Mouse (Mus musculus): Measurements from ENCODE around the gene Ptges3l. TPM values are rescaled to one million over a fixed set of nuclear protein-coding genes. Genes with fewer than 3 reads are reported as not detected.
"Not testable (repeated sequence)": the region's sequence is repeated elsewhere in the genome, so short reads cannot be mapped to it uniquely, and the experiment has no call there.

Gene Ptges3l
- polyA plus RNA-seq, 1 experiment = 28.2 TPM

DNA sequence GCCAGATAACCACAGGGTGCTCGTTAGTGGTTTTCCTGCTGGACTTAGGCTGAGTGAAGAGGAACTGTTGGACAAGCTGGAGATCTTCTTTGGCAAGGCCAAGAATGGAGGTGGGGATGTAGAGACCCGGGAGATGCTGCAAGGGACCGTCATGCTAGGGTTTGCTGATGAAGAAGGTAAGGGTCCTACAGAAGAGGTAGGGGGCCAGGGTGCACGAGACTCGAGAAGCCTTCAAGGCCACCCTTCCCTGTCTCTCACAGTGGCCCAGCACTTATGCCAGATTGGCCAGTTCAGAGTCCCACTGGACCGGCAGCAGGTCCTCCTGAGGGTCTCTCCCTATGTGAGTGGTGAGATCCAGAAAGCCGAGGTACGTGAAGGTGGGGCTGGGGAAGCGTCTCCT, 32.5 kb upstream of the Ptges3l start:
- DNase-seq (ENCODE audit: low spot score) = no peak

DNA sequence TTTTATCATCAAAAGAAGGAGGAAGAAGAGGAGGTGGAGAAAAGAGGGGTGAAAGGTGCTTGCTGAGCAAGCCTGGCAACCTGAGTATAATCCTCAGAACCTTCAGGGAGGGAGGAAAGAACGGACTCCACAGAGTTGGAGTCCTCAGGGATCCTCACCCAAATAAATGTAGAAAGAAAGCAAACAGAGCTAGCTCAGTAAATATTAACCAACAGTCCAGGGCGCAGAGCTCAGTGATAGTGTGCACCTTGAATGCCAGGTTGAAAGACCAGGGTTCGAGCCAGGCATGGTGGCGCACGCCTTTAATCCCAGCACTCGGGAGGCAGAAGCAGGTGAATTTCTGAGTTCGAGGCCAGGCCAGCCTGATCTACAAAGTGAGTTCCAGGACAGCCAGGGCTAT, 30.5 kb upstream of the Ptges3l start:
- DNase-seq (ENCODE audit: low spot score) = no peak

DNA sequence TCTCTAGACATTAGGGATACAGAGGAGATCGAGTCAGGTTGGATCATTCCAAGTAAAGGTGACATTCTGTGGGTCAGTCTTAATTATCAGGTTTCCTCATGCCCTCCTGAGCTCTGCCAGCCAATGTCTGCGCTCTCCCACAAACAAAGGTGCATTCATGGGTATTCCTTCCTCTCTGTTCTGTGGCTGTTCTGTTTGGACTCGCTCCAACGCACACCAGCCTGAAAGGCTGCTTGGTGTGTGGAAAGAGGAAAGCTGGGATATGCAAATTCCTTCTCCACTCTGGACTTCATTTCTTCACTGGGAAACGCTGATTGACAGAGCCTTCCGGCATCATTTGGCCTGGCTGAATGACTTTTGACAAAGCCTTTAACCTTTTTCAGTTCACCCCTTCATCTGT, 29.6 kb upstream of the Ptges3l start:
- DNase-seq (ENCODE audit: low spot score) = no peak

DNA sequence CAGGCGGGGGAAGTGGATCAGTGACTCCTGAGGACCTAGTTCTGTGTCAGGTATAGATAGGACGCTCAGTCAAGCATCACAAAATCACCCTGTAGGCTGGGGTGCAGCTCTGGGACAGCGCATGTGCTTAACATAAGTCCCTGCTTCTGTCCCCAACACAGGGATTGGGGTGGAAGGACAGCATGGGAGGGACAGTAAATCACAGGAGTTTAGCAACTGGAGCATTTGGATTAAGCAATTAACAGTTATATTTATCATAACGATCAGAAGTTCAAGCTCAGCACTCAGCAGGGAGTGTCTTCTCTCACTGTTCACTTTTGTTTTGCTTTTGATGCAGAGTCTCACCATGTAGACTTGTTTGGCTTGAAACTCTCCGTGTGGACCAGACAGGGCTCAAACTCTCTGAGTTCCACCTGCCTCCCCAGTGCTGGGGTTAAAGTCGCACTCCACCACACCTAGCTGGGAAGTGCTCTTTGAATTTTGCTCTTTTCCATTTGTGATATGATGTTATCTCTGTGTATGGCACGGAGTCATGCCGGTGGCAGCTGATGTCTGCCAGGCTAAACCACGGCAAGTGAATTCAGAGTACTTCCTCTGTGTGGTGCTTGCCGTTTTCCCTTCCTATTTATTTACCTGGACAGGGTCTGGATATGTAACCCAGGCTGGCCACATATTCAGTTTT, 27.1 kb upstream of the Ptges3l start:
- DNase-seq (ENCODE audit: low spot score) = no peak

DNA sequence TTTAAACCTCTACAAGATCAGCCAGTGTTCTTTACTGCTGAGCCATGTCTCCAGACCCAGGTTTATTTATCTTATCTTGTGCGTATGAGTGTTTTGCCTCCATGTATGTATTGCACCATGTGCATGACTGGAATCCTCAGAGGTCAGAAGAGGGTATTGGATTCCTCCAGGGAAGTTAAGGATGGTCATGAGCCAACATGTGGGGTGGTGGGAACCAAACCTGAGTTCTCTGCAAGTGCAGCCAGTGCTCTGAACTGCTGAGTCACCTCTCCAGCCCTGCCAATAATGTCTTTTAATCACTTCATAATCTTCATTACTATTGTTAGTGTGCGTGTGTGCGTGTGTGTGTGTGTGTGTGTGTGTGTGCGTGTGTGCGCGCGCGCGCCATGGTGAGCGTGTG, 26.4 kb upstream of the Ptges3l start:
- no peak for DNase-seq (ENCODE audit: low spot score)

DNA sequence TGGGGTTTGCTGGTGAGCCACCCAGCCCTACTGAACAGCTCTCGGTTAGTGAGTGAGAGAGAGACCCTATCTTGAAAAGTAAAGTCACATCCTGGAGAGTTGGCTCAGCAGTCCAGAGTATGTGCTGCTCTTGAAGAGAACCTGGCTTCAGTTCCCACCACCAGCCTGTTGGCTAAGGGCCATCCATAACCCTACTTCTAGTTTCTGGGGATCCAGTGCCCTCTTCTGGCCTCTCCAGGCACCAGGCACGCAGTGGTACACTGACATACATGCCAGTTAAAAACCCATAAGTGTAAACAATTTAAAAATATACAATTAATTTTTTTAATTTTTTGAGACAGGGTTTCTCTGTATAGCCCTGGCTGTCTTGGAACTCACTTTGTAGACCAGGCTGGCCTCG, 25.3 kb upstream of the Ptges3l start:
- no peak for DNase-seq (ENCODE audit: low spot score)

DNA sequence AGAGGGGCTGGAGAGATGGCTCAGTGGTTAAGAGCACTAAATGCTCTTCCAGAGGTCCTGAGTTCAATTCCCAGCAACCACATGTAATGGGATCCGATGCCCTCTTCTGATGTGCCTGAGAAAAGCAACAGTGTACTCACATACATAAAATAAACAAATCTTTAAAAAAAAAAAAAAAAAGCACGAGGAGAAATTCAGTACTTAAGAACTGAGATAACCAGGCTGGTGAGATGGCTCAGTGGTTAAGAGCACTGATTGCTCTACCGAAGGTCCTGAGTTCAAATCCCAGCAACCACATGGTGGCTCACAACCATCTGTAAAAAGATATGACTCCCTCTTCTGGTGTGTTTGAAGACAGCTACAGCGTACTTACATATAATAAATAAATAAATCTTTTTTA, 24.5 kb upstream of the Ptges3l start:
- not testable (repeated sequence) for DNase-seq (ENCODE audit: low spot score)

DNA sequence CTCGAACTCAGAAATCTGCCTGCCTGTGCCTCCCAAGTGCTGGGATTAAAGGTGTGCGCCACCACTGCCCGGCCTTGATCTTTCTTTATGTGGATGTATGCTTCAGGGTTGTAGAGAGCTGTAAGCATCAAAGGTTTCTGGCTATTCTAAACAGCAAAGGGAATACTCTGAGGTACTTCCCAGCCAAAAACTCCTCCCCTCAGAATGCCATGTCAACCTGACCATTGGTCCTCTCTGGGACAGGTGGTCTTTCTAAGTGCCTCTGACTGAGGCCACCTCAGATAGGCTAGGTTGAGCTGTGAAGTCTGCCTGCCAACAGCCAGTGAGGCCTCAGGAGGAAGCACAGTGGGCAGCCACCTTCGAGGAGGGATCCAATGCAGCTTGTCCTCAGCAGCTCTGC, 23.8 kb upstream of the Ptges3l start:
- DNase-seq (ENCODE audit: low spot score) = no peak

DNA sequence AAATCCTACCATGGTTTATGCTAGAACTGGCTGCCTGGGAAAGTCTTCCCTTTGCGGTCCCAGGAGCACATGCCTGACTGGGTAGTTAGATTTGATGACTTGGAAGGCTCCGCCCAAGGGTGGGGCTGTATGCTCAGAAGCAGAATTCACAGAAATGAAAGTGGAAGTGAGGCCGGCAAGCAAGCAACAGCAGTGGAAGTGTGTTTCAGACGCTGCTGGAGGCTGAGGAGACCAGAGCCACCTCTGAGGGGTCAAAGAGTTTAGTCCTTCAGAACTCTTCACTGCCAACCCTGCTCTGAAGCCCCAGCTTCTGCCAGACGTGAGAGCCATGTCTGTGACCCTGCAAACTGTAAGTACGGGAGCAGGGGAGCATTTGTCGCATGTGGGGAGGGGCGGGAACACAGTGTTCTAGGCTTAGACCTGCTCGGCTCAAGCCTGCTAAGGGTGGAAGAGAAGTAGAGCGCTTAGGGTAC, 23.2 kb upstream of the Ptges3l start, which contains the start of gene Ifi35:
Gene Ifi35 (plus strand): TSS at position 134 of the 473 bp plus-strand sequence.
- no peak for DNase-seq (ENCODE audit: low spot score)

DNA sequence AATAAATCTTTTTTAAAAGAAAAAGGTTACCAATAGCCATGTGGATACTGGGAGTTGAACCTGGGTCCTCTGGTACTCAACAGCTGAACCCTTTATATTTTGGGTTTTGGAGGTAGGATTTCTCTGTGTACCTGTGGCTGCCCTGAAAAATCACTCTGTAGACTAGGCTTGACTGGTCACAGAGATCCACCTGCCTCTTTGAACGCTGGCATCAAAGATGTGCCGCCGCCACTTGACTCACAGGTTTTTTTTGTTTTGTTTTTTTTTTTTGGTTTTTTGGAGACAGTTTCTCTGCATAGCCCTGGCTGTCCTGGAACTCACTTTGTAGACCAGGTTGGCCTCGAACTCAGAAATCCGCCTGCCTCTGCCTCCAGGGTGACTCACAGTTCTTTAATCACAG, 22.7 kb upstream of the Ptges3l start:
- no peak for DNase-seq (ENCODE audit: low spot score)

DNA sequence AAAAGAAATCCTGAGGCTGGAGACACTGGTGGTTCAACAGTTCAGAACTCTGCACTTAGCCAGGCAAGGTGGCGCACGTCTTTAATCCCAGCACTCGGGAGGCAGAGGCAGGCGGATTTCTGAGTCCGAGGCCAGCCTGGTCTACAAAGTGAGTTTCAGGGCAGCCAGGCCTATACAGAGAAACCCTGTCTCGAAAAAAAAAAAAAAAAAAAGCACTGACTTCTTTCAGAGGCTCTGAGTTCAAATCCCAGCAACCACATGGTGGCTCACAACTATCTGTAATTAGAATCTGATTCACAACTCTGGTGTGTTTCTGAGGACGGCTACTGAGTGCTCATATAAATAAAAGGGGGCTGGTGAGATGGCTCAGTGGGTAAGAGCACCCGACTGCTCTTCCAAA, 21.7 kb upstream of the Ptges3l start:
- not testable (repeated sequence) for DNase-seq (ENCODE audit: low spot score)

DNA sequence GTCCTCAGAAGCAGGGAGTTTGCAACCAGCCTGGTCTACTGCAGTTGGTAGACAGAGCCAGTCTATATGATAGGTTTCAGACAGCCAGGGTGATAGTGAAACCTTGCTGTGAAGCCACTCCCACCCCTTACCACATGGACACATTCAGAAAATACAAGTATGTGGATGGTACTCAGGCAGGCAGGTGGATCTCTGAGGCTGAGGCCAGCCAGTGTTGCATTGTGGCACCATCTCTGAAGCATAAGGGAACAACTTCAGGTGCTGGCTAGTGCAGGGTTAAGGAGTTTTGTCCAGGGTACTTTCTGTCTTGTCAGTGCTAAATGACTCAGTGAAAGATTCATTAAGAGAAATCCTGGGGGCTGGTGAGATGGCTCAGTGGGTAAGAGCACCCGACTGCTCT, 21.2 kb upstream of the Ptges3l start:
- no peak for DNase-seq (ENCODE audit: low spot score)

DNA sequence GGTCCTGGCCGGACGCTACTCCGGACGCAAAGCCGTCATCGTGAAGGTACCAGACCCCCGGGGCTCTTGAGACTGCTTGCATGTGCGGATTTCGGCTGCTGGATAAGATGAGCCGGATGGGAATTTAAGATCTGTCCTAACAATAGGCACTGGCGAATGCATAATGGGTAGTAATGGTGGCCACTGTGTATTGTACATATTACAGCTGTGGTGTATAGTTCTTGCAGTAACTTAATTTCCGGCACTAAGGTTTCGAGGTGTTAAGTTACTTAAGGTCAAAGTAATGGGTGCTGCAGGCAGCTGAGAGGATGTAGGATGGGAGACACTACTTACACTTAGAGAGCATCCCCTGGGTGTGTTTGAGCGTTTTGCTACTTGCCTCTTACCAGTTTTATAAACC, 17.6 kb upstream of the Ptges3l start:
- DNase-seq (ENCODE audit: low spot score) = no peak

DNA sequence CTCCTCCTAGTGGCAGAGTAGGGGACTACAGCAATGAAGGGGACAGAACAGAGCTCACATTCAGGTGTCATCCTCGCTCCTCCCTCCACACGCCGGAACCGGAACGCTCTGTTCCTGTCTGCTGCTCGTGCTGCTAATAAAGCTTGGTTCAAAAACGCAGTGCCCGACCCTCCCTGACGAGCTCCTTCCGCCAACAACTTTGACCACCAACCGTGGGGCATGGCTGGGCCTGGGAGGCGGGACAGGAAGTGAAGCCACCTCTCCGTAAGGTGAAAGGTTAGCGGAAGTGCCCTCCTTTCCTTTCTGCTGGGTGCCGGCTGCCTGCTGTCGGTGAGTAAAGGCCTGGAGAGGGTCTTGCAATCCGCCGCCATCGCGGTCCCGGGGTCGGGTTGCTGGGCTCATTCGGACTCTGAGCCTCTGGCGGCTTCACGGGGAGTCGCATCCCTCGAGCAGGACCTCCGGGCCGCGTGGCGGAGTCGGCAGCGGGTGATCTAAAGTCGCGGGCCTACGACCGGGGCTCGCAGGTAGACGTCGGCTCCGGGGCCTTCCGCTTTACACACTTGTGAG, 17.1 kb upstream of the Ptges3l start, which contains the start of gene Rpl27:
Gene Rpl27 (plus strand): TSS at position 172 of the 567 bp plus-strand sequence.
- peak; percentile 89 for DNase-seq (ENCODE audit: low spot score)

DNA sequence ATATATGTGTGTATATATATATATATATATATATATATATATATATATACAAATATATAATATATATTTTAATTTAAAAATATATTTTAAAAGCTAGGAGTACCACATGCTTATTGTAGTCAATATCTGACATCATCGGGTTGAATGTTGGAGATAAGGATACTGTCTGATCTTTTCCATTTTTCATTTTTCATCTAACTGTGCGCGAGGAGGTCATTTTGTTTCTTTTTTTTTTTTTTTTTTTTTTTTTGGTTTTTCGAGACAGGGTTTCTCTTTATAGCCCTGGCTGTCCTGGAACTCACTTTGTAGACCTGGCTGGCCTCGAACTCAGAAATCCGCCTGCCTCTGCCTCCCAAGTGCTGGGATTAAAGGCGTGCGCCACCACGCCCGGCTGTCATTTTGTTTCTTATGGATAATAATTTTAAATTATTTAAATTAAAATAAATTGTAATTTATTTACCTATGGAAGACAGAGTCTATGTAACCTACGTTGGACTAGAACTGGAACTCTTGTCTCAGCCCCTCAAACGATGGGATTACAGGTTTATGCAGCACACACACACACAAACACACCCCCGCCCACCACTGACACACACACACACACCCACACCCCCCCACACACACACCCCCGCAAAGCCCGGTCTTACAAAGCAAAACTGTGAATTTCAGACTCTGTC, 16.5 kb upstream of the Ptges3l start:
- DNase-seq (ENCODE audit: low spot score) = not testable (repeated sequence)

DNA sequence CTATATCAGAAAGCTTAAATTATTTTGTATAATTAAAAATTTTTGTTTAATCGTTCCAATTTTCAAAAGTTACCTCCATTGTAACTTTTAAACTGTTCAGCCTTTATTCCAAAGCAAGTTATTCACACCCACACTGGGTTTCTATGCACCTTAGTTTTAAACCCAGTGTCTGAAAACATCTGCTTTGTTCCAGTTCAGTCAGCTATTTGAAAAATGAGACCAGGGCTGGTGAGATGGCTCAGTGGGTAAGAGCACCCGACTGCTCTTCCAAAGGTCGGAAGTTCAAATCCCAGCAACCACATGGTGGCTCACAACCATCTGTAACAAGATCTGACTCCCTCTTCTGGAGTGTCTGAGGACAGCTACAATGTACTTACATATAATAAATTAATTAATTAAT, 12.9 kb upstream of the Ptges3l start:
- DNase-seq (ENCODE audit: low spot score) = not testable (repeated sequence)

DNA sequence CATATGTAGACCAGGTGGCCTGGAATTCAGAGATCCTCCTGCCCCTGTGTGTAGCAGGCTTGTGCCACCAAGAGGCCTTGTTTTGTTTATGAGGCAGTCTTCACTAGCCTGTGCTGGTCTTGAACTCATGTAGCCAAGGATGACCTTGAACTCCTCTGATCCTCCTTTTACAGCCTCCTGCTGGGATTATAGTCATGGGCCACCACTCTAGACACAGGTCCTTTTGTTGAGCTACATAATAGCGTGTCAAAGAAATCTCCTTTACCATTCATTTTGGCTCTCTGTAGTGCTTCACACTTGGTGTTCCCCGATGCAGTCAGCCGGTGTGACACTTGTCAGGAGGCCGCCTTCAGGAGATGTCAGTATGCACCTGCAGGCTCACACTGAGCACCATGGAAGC, 11.8 kb upstream of the Ptges3l start:
- DNase-seq (ENCODE audit: low spot score) = no peak

DNA sequence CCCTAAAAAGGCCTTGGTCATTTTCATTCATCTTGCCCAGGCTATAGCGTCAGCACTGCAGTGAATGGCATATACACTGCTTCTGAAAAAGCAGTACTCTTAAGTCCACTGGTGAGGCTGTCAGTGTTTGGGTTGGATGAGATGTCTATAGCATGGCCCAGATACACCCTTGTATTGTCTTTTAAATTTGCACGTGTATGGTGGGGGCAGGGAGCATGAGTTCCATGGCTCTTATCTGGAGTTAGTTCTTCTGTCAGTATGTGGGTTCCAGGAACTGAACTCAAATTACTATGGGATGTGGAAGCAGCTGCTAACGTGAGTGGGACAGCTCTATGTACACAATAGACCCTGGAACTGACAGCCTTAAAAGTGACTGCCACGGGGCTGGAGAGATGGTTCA, 10.7 kb upstream of the Ptges3l start:
- no peak for DNase-seq (ENCODE audit: low spot score)

DNA sequence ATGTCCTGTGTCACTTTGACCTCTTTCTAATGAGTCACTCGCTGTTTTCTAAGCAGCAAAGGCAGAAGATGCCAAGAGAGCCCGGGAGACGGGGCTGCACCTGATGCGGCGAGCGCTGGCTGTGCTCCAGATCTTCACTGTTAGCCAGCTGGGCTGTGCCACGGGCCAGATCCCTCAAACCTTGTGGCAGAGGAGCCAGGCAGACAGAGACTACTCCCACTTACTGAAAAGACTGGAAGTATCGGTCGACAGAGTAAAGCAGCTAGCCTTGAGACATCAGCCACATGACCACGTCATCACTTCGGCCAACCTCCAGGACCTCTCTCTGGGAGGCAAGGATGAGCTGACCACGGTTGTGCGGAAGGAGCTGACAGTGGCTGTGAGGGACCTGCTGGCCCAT, 8.3 kb upstream of the Ptges3l start:
- no peak for DNase-seq (ENCODE audit: low spot score)

DNA sequence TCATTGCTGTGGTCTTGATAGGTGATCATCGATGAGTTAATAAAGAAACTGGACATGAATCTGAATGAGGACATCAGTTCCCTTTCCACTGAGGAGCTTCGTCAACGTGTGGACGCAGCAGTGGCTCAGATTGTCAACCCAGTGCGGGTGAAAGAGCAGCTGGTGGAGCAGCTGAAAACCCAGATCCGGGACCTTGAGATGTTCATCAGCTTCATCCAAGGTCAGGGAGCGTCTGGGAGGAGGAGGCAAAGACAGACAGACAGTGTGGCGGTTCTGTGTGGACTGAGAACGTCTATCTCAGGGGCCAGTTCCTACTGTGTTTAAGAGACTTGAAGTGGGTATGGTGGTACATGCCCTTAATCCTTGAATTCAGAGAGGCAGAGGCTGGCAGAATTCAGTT, 6.2 kb upstream of the Ptges3l start:
- DNase-seq (ENCODE audit: low spot score) = no peak

DNA sequence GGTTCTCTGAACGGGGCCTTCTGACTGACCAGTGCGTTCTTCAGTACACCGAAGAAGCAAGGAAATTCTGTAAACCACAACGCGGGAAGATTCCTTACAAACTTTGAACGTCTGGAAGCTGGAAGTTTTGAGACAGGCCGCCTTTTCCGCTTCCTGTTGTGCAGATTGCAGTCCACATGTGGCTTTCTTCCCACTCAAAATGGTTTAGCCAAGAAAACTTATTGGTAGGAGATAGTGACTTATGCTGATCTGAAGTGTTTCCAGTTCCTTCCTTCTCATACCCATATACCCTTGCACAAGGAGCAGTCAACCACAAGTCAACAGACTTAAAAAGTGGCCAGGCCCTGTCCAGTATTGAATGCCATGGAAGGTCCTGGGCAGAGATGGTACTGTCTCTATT, 1.0 kb upstream of the Ptges3l start:
- no peak for DNase-seq (ENCODE audit: low spot score)

DNA sequence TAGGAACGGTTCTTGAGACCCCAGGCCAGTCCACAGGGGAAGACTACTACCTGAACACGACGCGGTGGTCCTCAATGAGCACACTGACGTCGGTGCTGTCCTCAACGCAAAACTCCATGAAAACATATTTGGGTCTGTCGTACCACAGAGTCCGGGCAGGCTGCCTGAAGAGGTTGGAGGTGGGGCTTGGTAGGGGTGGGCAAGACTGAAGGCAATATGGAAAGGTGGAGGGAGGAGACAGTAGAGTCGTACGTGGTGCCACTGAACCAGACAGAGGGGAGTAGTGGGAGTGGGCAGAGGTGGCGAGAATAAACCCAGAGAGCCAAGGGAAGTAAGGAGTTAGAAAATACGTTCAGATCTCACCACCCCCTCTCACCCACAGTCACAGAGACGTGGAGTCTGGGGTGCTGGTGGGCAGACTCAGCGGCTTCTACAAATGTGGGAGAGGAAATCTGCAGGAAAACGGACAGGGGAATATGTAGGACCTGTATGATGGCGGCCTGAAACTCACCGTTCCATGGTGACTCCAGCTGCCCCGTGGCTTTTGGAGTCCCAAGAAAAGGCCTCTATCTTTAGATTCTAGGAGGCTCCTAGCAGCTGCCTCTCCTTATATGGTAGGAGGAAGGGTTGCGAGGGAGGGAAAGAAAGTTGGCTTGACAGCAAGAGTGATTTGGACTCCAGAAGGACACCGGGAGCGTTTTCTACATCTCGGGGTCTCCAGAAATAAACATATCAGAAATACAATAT, 855 bp downstream of the Ptges3l start, which contains the start of gene Gm27029:
Gene Gm27029 (minus strand): TSS at position 692 of the 747 bp plus-strand sequence.
- DNase-seq (ENCODE audit: low spot score) = no peak
